Mouse (Mus musculus) liver, postnatal 0 days (tissue): ENCODE measurements around the gene Ift27.

Source experiments
- CTCF ChIP-seq: sonication (generic); IDR thresholded peaks from 2 replicates; pipeline ENCODE4 v1.5.1; 2016; ENCODE audit warnings: antibody characterized with exemption, low read depth
- EP300 ChIP-seq: IDR thresholded peaks from 2 replicates; pipeline ENCODE4 v1.6.1; 2016; ENCODE audit warnings: antibody characterized with exemption, low read depth, mild to moderate bottlenecking

DNA sequence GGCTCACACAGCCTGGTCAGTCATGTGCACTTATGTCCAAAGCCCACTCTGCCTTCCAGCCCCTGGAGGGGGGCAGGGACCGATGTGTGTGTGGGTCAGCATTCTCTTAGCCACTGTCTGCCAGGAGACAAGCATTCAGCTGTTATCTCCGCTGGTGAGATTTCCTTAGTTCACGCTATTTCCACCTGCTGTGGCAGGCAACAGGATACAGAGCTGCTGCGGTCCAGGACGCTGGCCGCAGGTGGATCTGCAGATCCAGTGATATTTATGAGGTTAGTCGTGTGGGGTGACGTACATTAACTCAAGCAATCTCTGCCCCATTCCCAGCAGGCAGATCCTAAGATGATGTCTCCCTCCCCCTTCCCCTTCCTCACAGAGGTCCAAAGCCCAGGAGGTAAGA is 37.5 kb upstream of the Ift27 start:
- no peak for TF ChIP-seq CTCF
- no peak for TF ChIP-seq EP300
